Mouse (Mus musculus): ENCODE results near the gene Arhgef25.
A peak's percentile ranks its signal among the peaks of the same experiment; 100 is the strongest.

Gene Arhgef25

DNA sequence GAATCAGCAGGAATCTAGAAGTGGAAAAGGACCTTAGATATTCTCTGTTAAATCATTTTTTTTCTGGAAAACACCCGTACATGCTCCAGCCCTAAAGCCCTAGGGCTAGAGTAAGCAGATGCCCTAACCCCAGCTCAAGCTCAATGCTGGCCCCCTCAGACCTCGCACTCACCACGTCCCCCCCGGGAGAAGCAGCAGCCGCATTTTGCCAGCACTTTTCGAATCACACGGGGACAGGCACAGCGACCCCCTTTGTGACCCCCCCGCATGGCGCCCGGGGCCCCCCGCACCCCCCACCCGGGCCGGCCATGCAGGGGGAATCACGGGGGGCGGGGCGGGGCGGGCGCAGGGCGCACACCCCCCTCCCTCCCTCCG, 1.8 kb downstream of the Arhgef25 start:
- TF ChIP-seq POU5F1 (IDR thresholded peaks at IDR 0.05; ENCODE audit: borderline replicate concordance, low read length) (no peak), CTCF (conservative IDR thresholded peaks at IDR 0.05; ENCODE audit: low read length) (no peak), NANOG (IDR thresholded peaks at IDR 0.05; ENCODE audit: borderline replicate concordance, low read length) (no peak)
- H3K9me3 ChIP-seq (ENCODE audit: low read length) = no peaks in the 10 kb centered on the region
- H3K36me3 ChIP-seq (ENCODE audit: insufficient read depth, low read length) = peaks cover 55% of the 10 kb centered on the region
- peak overlapping the region; percentile 88 for H3K4me3 ChIP-seq (replicated peaks; ENCODE audit: low read length)
- 0 out of 2 replicates have a peak, but pooled peaks cover 3% of the 10 kb centered on the region for H3K27me3 ChIP-seq (ENCODE audit: insufficient read depth, low read length)
- peaks cover 87% of the 10 kb centered on the region for H3K4me1 ChIP-seq (replicated peaks; ENCODE audit: low read depth, low read length)

DNA sequence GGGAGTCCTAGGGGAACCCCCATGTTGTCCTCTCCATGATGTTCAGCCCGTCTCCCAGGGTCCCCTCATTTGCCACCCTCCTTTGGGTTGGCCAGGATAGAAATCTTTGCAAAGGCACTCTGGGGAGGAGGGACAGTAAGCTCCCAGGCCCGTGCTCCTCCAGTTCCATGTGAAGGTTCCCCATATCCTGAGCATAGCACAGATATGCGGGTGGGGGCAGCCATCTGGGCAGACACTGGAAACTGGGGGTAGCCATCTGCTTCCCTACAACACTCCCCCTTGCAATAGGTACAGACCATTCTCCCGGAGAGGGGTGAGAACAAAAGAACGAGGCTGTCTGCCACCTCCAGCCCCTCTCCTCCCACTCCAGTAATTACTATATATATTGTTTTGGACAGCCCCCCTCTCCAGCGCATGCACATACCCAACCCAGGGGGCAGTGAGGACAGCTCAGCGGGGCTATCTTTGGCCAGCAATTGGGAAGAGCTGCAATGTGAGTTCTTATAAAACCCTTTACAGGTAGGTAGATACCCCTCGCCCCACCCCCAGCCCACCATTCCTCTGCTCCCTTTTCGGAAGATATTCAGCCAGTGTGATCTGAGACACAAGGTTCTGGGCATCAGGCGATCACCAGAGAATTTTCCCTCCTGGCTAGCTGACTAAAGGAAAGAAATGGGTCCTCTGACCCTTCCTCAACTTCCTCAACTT, 2.4 kb downstream of the Arhgef25 start:
- Histone ChIP-seq H3K4me1 (replicated peaks; ENCODE audit: low read depth, low read length) (peaks cover 87% of the 10 kb centered on the region), H3K9me3 (ENCODE audit: low read length) (no peaks in the 10 kb centered on the region), H3K4me3 (replicated peaks; ENCODE audit: low read length) (peak overlapping the region; percentile 88), H3K36me3 (ENCODE audit: insufficient read depth, low read length) (peaks cover 55% of the 10 kb centered on the region), H3K27me3 (ENCODE audit: insufficient read depth, low read length) (0 out of 2 replicates have a peak, but pooled peaks cover 4% of the 10 kb centered on the region)
- no peak for TF ChIP-seq POU5F1 (IDR thresholded peaks at IDR 0.05; ENCODE audit: borderline replicate concordance, low read length)
- no peak for TF ChIP-seq CTCF (conservative IDR thresholded peaks at IDR 0.05; ENCODE audit: low read length)
- TF ChIP-seq NANOG (IDR thresholded peaks at IDR 0.05; ENCODE audit: borderline replicate concordance, low read length) = no peak

DNA sequence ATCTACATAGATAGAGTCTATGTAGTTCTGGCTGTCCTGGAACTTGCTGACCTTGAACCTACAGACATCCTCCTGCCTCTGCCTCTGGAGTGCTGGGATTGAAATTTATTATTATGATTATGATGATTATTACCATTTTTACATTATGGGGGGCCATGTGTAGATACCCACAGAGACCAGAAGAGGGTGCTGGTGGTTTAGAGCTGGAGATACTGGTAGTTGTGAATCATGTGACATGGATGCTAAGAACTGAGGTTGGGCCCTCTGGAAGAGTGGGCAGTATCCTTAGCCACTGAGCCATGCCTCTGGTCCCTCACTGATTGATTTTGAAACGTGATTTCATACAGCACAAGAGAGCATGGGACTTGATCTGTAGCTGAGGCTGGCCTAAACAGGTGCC, 3.4 kb downstream of the Arhgef25 start:
- Histone ChIP-seq H3K36me3 (ENCODE audit: insufficient read depth, low read length) (peaks cover 51% of the 10 kb centered on the region), H3K27me3 (ENCODE audit: insufficient read depth, low read length) (peaks cover 13% of the 10 kb centered on the region; the same call in 1 of the 2 replicates), H3K9me3 (ENCODE audit: low read length) (no peaks in the 10 kb centered on the region), H3K4me1 (replicated peaks; ENCODE audit: low read depth, low read length) (peaks cover 88% of the 10 kb centered on the region), H3K4me3 (replicated peaks; ENCODE audit: low read length) (no peak overlapping the region)
- TF ChIP-seq CTCF (conservative IDR thresholded peaks at IDR 0.05; ENCODE audit: low read length) (peak; percentile 71), POU5F1 (IDR thresholded peaks at IDR 0.05; ENCODE audit: borderline replicate concordance, low read length) (no peak)

DNA sequence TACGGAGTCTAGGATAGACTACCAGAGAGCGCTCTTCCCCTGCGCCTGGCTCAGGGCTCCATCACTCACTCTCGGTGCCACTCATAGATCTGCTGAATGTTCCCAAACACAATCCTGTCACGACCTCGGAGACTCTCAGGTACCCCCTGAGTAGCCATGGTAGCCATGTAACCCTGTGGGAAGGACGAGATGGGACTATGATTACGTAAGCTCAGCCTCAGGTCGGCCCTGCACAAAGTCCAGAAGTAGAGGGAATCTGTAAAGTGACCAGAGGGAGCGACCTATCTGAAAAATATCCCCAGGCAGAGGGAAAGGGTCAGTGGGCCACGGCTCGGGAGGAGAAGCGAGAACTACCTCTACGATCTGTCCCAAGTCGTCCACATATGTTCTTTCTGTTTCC, 4.4 kb downstream of the Arhgef25 start:
- peak overlapping the region; percentile 65 for H3K4me3 ChIP-seq (replicated peaks; ENCODE audit: low read length)
- peaks cover 22% of the 10 kb centered on the region for H3K27me3 ChIP-seq (ENCODE audit: insufficient read depth, low read length)
- H3K36me3 ChIP-seq (ENCODE audit: insufficient read depth, low read length) = peaks cover 41% of the 10 kb centered on the region
- H3K4me1 ChIP-seq (replicated peaks; ENCODE audit: low read depth, low read length) = peaks cover 88% of the 10 kb centered on the region
- no peaks in the 10 kb centered on the region for H3K9me3 ChIP-seq (ENCODE audit: low read length)
- no peak for TF ChIP-seq CTCF (conservative IDR thresholded peaks at IDR 0.05; ENCODE audit: low read length)
- TF ChIP-seq NANOG (IDR thresholded peaks at IDR 0.05; ENCODE audit: borderline replicate concordance, low read length) = no peak
- TF ChIP-seq POU5F1 (IDR thresholded peaks at IDR 0.05; ENCODE audit: borderline replicate concordance, low read length) = no peak

- Histone ChIP-seq H3K36me3 (ENCODE audit: insufficient read depth, low read length) (peaks cover 41% of the 10 kb centered on the region), H3K4me3 (replicated peaks; ENCODE audit: low read length) (peak overlapping the region; percentile 65), H3K9me3 (ENCODE audit: low read length) (no peaks in the 10 kb centered on the region), H3K4me1 (replicated peaks; ENCODE audit: low read depth, low read length) (peaks cover 86% of the 10 kb centered on the region), H3K27me3 (ENCODE audit: insufficient read depth, low read length) (peaks cover 26% of the 10 kb centered on the region)
- TF ChIP-seq CTCF (conservative IDR thresholded peaks at IDR 0.05; ENCODE audit: low read length) (no peak), NANOG (IDR thresholded peaks at IDR 0.05; ENCODE audit: borderline replicate concordance, low read length) (no peak), POU5F1 (IDR thresholded peaks at IDR 0.05; ENCODE audit: borderline replicate concordance, low read length) (no peak)
These were observed 4.8 kb downstream of the Arhgef25 start for GRCm38 (mm10) chr10:127185101-127185500.

DNA sequence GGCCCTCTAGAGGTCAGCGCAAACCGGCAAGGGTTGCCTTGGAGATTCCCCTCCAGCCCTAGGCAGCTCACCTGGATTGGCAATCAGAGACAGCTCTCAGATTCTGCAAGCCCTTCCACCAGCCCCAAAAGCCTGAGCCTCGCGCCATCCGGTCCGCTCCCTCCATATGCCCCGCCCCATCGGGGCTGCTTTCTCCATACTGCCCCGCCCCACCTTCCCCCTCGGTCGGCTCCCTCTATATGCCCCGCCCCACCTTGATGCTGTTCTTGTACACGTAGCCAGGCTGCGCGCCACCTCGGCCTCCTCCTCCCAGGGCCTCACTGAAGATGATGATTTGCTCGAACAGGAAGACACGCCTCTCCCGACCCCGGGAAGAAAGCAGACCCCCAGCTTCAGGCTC, 6.1 kb downstream of the Arhgef25 start:
- TF ChIP-seq NANOG (IDR thresholded peaks at IDR 0.05; ENCODE audit: borderline replicate concordance, low read length) (no peak), POU5F1 (IDR thresholded peaks at IDR 0.05; ENCODE audit: borderline replicate concordance, low read length) (no peak), CTCF (conservative IDR thresholded peaks at IDR 0.05; ENCODE audit: low read length) (no peak)
- H3K4me1 ChIP-seq (replicated peaks; ENCODE audit: low read depth, low read length) = peaks cover 86% of the 10 kb centered on the region
- peak overlapping the region; percentile 65 for H3K4me3 ChIP-seq (replicated peaks; ENCODE audit: low read length)
- peaks cover 40% of the 10 kb centered on the region for H3K27me3 ChIP-seq (ENCODE audit: insufficient read depth, low read length)
- H3K36me3 ChIP-seq (ENCODE audit: insufficient read depth, low read length) = peaks cover 41% of the 10 kb centered on the region
- no peaks in the 10 kb centered on the region for H3K9me3 ChIP-seq (ENCODE audit: low read length)

GRCm38 (mm10) chr10:127182624-127183023, 7.3 kb downstream of the Arhgef25 start:
- peaks cover 49% of the 10 kb centered on the region for H3K27me3 ChIP-seq (ENCODE audit: insufficient read depth, low read length)
- H3K36me3 ChIP-seq (ENCODE audit: insufficient read depth, low read length) = peaks cover 41% of the 10 kb centered on the region
- H3K9me3 ChIP-seq (ENCODE audit: low read length) = no peaks in the 10 kb centered on the region
- no peak for TF ChIP-seq POU5F1 (IDR thresholded peaks at IDR 0.05; ENCODE audit: borderline replicate concordance, low read length)
- no peak for TF ChIP-seq CTCF (conservative IDR thresholded peaks at IDR 0.05; ENCODE audit: low read length)
- no peak for TF ChIP-seq NANOG (IDR thresholded peaks at IDR 0.05; ENCODE audit: borderline replicate concordance, low read length)
- no peak overlapping the region for H3K4me3 ChIP-seq (replicated peaks; ENCODE audit: low read length)
- H3K4me1 ChIP-seq (replicated peaks; ENCODE audit: low read depth, low read length) = peaks cover 92% of the 10 kb centered on the region

- TF ChIP-seq NANOG (IDR thresholded peaks at IDR 0.05; ENCODE audit: borderline replicate concordance, low read length) (no peak), POU5F1 (IDR thresholded peaks at IDR 0.05; ENCODE audit: borderline replicate concordance, low read length) (no peak), CTCF (conservative IDR thresholded peaks at IDR 0.05; ENCODE audit: low read length) (no peak)
- H3K9me3 ChIP-seq (ENCODE audit: low read length) = no peaks in the 10 kb centered on the region
- peaks cover 46% of the 10 kb centered on the region for H3K27me3 ChIP-seq (ENCODE audit: insufficient read depth, low read length)
- no peak overlapping the region for H3K4me3 ChIP-seq (replicated peaks; ENCODE audit: low read length)
- H3K36me3 ChIP-seq (ENCODE audit: insufficient read depth, low read length) = peaks cover 35% of the 10 kb centered on the region
- peaks cover 92% of the 10 kb centered on the region for H3K4me1 ChIP-seq (replicated peaks; ENCODE audit: low read depth, low read length)
These were observed 8.3 kb downstream of the Arhgef25 start for GRCm38 (mm10) chr10:127181566-127181965.

- H3K27me3 ChIP-seq (ENCODE audit: insufficient read depth, low read length) = peaks cover 46% of the 10 kb centered on the region
These were observed 9.2 kb downstream of the Arhgef25 start for GRCm38 (mm10) chr10:127180695-127181047.

More at GRCm38 (mm10) chr10:127180695-127181047, 9.2 kb downstream of the Arhgef25 start:
- peaks cover 26% of the 10 kb centered on the region for H3K36me3 ChIP-seq (ENCODE audit: insufficient read depth, low read length)
- no peaks in the 10 kb centered on the region for H3K9me3 ChIP-seq (ENCODE audit: low read length)
- peaks cover 96% of the 10 kb centered on the region for H3K4me1 ChIP-seq (replicated peaks; ENCODE audit: low read depth, low read length)
- no peak for TF ChIP-seq CTCF (conservative IDR thresholded peaks at IDR 0.05; ENCODE audit: low read length)
- no peak for TF ChIP-seq NANOG (IDR thresholded peaks at IDR 0.05; ENCODE audit: borderline replicate concordance, low read length)
- no peak for TF ChIP-seq POU5F1 (IDR thresholded peaks at IDR 0.05; ENCODE audit: borderline replicate concordance, low read length)
- H3K4me3 ChIP-seq (replicated peaks; ENCODE audit: low read length) = peak overlapping the region; percentile 67

Measured in E14TG2a.4 (cell line).